Mouse (Mus musculus) thymus, adult 2 months (tissue): ENCODE data around the gene Gm6657. TPM values are rescaled to one million over a fixed set of nuclear protein-coding genes. Genes with fewer than 3 reads are reported as not detected.

Experiments
- DNase-seq: peaks from one replicate; pipeline ENCODE4 v3.0.0; 2021
- H3K27ac ChIP-seq: fragments of 200-500 bp; 2 replicates; pipeline ENCODE4 v1.5.1; 2012; ENCODE audit warnings: low read length, control low read depth; ENCODE audit not compliant: control insufficient read depth, insufficient read depth
- H3K27me3 ChIP-seq: fragments of 200-500 bp; 2 replicates; pipeline ENCODE4 v1.6.1; 2012; ENCODE audit warnings: mild to moderate bottlenecking, low read length, moderate library complexity, mixed read lengths; ENCODE audit not compliant: control insufficient read depth, insufficient read depth
- H3K36me3 ChIP-seq: fragments of 200-500 bp; 2 replicates; pipeline ENCODE4 v1.6.1; 2012; ENCODE audit warnings: mild to moderate bottlenecking, low read length, moderate library complexity; ENCODE audit not compliant: control insufficient read depth, insufficient read depth
- H3K4me1 ChIP-seq: fragments of 200-500 bp; replicated peaks from 2 replicates; pipeline ENCODE4 v1.6.1; 2012; ENCODE audit warnings: low read length; ENCODE audit not compliant: control insufficient read depth, insufficient read depth
- H3K4me3 ChIP-seq: fragments of 200-500 bp; 2 replicates; pipeline ENCODE4 v1.5.1; 2012; ENCODE audit warnings: mild to moderate bottlenecking, low read length, control low read depth, moderate library complexity; ENCODE audit not compliant: control insufficient read depth, insufficient read depth
- CTCF ChIP-seq: fragments of 200-500 bp; IDR thresholded peaks from 2 replicates; pipeline ENCODE4 v1.5.1; 2012; ENCODE audit warnings: mild to moderate bottlenecking, control low read depth, low read length, moderate library complexity, borderline replicate concordance; ENCODE audit not compliant: control insufficient read depth, poor library complexity, insufficient read depth; ENCODE audit errors: extremely low read depth
- POLR2A ChIP-seq: fragments of 200-500 bp; IDR thresholded peaks from 2 replicates; pipeline ENCODE4 v1.6.1; 2012; ENCODE audit warnings: mild to moderate bottlenecking, low read length, control low read depth, moderate library complexity; ENCODE audit not compliant: control insufficient read depth, poor library complexity, insufficient read depth; ENCODE audit errors: extremely low read depth
- WGBS: fragments of 180-500 bp; shearing (Covaris S2); methylation state at CpG from one replicate; pipeline ENCODE4 v1.1.7; 2018; 5-methylcytosine and 5-hydroxymethylcytosine counted together
- polyA plus RNA-seq: library from polyadenylated mRNA; depleted of rRNA; stranded (reverse); fragments of >200 nt; gene quantifications from 2 replicates; pipeline ENCODE4 v1.2.3, GENCODE M21; 2012

The Gm6657 gene
- polyA plus RNA-seq, 1 experiment = not detected

DNA sequence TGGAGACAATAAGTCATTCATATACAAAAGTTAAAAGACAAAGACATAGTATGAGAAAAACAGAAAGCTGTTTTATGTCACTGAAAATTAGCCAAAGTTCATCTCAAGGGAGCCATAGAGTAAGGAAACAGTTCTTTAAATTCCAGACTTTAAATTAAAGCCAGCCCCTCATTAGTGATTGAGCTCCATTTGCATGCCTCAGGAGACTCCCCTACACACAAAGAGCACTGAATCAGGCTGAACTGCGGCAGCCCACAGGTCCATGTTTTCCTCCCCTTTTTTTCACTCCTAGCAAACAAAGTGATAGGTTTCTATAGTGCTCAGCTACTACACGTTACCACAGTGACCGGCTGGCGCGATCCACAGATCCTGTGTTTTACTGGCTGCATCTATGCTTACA, 9.6 kb downstream of the Gm6657 start:
- no peak overlapping the region for H3K27ac ChIP-seq
- no peak for DNase-seq
- no peaks in the 10 kb centered on the region for H3K4me1 ChIP-seq
- no peak for TF ChIP-seq CTCF
- TF ChIP-seq POLR2A = no peak
- no peaks in the 10 kb centered on the region for H3K36me3 ChIP-seq
- H3K27me3 ChIP-seq = no peaks in the 10 kb centered on the region
- 95% methylated on average over 5 of the region's 5 CpGs for WGBS
- no peak overlapping the region for H3K4me3 ChIP-seq

DNA sequence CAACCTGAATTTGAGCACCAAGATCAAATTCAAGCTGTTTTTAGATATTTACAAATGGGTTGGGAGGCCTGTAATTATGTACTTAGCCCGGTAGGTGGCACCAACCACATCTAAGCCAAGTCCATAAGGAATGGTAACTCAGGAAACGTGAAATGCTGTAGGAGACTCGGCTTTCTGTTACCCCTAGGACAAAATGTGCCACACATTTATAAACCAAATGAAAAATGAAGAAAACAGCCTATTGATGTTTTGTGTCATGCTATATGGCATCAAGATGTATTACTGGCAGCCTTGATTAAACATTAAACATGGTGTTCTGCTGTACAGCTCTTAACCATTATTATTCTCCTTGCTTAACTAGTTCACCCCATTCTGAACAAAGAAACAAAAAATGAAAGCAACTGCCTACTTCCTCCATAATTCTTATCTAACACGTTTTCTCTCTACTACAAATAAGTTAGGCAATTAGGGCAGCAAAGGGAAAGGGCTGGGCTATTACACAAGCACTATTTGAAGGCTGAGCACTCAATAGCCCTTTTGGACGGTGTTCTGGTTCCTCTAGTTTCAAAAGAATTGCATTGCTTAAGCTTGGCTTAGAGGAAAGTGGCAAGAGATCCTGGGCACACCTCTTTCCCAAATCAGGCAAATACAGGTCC, 12.0 kb downstream of the Gm6657 start:
- H3K4me1 ChIP-seq = no peaks in the 10 kb centered on the region
- TF ChIP-seq CTCF (no peak), POLR2A (no peak)
- no peak overlapping the region for H3K27ac ChIP-seq
- 13% methylated on average over 5 of the region's 5 CpGs for WGBS
- DNase-seq = peak; percentile 53
- no peaks in the 10 kb centered on the region for H3K27me3 ChIP-seq
- no peak overlapping the region for H3K4me3 ChIP-seq
- H3K36me3 ChIP-seq = no peaks in the 10 kb centered on the region

DNA sequence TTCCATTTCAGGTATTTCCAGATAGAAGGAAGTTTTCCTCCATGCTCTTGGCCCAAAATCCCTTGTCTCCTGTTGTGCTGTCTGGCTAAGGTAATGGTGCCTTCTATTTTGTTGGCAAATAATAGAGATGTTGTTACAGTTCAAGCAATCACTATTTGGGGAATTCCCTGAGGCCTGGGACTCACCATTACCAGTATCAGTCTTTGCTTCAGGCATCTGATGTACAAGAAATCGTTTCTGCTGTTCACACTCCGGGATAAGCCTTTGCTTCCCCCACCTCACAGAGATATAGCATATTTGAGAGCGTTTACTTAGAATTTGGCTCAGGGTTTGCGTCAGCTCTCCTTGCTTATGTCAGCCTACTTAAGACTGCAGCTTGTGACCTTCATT, 12.5 kb downstream of the Gm6657 start:
- 92% methylated on average over 4 of the region's 4 CpGs for WGBS
- Histone ChIP-seq H3K27me3 (no peaks in the 10 kb centered on the region), H3K36me3 (no peaks in the 10 kb centered on the region), H3K27ac (no peak overlapping the region), H3K4me1 (no peaks in the 10 kb centered on the region), H3K4me3 (no peak overlapping the region)
- no peak for TF ChIP-seq POLR2A
- no peak for TF ChIP-seq CTCF
- no peak for DNase-seq

DNA sequence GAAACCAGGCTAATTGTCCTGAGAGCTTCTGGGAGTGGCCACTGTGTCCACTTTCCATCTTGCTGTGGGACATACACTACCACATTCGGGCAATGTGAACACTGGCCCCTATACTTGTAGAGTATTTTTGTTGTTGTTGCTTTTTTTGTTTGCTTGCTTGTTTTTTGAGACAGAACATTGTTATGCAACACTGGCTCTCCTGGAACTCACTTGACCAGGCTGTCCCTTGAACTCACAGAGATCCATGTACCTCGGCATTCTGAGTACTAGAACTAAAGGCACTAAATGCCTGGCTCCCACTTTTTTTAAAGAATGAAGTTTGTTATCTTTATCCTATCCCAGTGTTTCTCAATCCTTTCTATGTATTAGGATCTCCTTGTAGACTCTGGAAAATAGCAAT, 15.8 kb downstream of the Gm6657 start:
- 92% methylated on average over 2 of the region's 2 CpGs for WGBS
- H3K27me3 ChIP-seq = no peaks in the 10 kb centered on the region
- no peaks in the 10 kb centered on the region for H3K36me3 ChIP-seq
- DNase-seq = no peak
- no peak overlapping the region for H3K4me3 ChIP-seq
- no peak overlapping the region for H3K27ac ChIP-seq
- H3K4me1 ChIP-seq = no peaks in the 10 kb centered on the region
- TF ChIP-seq CTCF (no peak), POLR2A (no peak)

DNA sequence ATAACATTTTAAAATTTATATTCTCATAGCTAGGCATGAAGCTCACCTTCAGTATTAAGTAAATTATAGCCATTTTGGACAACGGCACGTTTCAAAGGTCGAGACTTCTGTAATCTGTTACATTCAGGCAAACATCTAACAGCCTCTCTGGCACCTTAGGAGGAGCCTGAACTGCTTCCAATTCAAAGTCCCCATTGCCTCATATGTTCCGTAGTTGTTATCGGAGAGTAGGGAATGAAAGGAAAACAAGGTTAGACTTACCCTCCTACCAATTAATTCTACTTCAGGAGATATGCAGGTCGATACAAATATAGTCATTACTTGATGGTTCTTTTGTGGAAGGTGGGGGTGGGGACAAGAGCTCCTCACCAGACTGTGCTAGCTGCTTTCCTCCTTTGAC, 21.4 kb downstream of the Gm6657 start:
- H3K4me3 ChIP-seq = no peak overlapping the region
- H3K4me1 ChIP-seq = no peaks in the 10 kb centered on the region
- TF ChIP-seq CTCF = no peak
- no peak for TF ChIP-seq POLR2A
- 94% methylated on average over 6 of the region's 6 CpGs for WGBS
- no peak for DNase-seq
- no peak overlapping the region for H3K27ac ChIP-seq
- no peaks in the 10 kb centered on the region for H3K36me3 ChIP-seq
- H3K27me3 ChIP-seq = no peaks in the 10 kb centered on the region

DNA sequence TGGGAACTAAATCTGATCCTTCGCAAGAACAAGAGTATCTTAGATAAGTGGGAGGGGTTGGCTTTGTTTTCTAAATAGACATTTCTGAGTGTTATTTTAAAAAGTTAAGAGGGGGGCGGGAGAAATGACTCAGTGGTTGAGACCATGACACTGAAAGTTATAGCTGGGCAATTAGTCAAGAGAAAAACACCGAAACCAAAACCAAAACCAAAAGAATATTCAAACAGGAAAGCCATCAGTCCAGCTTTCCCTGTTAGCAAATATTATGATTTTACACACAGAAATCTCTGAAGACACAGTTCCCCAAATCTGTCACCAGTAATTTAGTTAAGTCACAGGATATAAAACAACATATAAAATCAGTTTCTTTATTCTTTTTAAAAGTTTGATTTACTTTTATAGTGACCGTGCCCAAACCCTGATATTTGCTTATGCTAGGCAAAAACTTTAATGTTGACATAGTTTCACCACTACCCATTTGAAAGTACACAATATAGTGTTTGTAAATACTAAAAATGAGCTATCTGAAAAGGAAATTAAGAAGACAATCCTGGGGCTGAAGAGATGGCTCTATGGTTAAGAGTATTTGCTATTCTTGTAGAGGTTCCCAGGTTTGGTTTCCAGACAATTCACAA, 25.3 kb downstream of the Gm6657 start:
- H3K27ac ChIP-seq = no peak overlapping the region
- no peak for TF ChIP-seq POLR2A
- TF ChIP-seq CTCF = no peak
- no peak for DNase-seq
- no peaks in the 10 kb centered on the region for H3K4me1 ChIP-seq
- H3K4me3 ChIP-seq = no peak overlapping the region
- H3K27me3 ChIP-seq = no peaks in the 10 kb centered on the region
- H3K36me3 ChIP-seq = no peaks in the 10 kb centered on the region
- WGBS = 48% methylated on average over 4 of the region's 4 CpGs
